Mouse (Mus musculus) testis, adult 2 months (tissue): Measurements from ENCODE around the gene Cep95.
"Not testable (repeated sequence)": the region's sequence is repeated elsewhere in the genome, so short reads cannot be mapped to it uniquely, and the experiment has no call there.

Source experiments
- CTCF ChIP-seq: fragments of 200-500 bp; IDR thresholded peaks from 2 replicates; pipeline ENCODE4 v1.5.1; 2012; ENCODE audit warnings: low read depth, mild to moderate bottlenecking, inconsistent platforms, low read length, moderate library complexity; ENCODE audit not compliant: control insufficient read depth, insufficient read depth, insufficient replicate concordance
- POLR2A ChIP-seq: fragments of 200-500 bp; IDR thresholded peaks from 2 replicates; pipeline ENCODE4 v1.6.1; 2012; ENCODE audit warnings: low read depth, mild to moderate bottlenecking, inconsistent platforms, low read length, moderate library complexity; ENCODE audit not compliant: control insufficient read depth

DNA sequence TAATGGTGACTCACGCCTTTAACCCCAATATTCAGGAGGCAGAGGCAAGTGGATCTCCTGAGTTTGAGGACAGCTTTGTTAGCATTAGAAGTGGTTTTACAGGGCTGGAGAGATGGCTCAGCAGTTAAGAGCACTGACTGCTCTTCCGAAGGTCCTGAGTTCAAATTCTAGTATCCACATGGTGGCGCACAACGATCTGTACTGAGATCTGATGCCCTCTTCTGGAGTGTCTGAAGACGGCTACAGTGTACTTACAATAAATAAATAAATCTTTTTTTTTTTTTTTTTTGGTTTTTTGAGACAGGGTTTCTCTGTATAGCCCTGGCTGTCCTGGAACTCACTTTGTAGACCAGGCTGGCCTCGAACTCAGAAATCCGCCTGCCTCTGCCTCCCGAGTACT lies 48.3 kb upstream of the Cep95 start:
- TF ChIP-seq CTCF, POLR2A: not testable (repeated sequence)
